Mouse (Mus musculus): ENCODE data around the gene Cirbp.
"Not testable (repeated sequence)": the region's sequence is repeated elsewhere in the genome, so short reads cannot be mapped to it uniquely, and the experiment has no call there.

Cirbp gene

GRCm38 (mm10) chr10:80161522-80162242 is 4.1 kb upstream of the Cirbp start:
- DNase-seq (ENCODE audit: extremely low read depth, low read depth, low spot score) = no peak

DNA sequence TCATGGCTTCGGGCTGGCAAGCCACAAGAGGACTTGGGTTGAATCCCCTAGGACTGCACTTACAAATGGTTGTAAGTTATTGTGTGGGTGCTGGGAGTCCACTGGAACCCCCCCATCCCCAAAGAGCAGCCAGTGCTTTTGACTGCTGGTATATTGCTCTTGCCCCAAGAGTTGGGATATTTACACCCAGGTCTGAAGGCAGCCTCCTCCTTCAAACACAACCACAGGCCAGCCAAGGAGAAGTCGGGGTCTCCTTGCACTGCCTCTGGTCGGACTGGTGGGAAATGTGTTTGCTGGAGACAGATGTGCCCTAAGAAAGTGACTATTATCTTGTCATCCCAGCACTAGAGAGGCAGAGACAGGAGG is 3.6 kb upstream of the Cirbp start:
- DNase-seq (ENCODE audit: extremely low read depth, low read depth, low spot score) = no peak

GRCm38 (mm10) chr10:80162716-80163299 is 3.0 kb upstream of the Cirbp start:
- no peak for DNase-seq (ENCODE audit: extremely low read depth, low read depth, low spot score)

- no peak for DNase-seq (ENCODE audit: extremely low read depth, low read depth, low spot score)
These were observed 2.1 kb upstream of the Cirbp start for GRCm38 (mm10) chr10:80163721-80164120.

- DNase-seq (ENCODE audit: extremely low read depth, low read depth, low spot score) = no peak
These were observed 1.4 kb upstream of the Cirbp start for GRCm38 (mm10) chr10:80164161-80164997.

GRCm38 (mm10) chr10:80164998-80165344 is 814 bp upstream of the Cirbp start:
- no peak for DNase-seq (ENCODE audit: extremely low read depth, low read depth, low spot score)

DNA sequence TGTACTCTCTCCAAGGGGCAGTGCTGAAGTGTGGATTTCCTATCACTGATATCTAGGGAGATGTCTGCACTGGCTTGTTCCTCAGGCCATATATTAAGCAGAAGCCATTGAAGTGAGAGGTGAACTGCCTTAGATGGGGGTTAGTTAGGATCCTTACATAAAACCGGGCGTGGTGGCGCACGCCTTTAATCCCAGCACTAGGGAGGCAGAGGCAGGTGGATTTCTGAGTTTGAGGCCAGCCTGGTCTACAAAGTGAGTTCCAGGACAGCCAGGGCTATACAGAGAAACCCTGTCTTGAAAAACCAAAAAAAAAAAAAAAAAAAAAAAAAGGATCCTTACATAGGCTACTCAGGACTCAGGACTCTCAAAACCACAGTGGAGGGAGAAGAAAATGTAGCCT is 351 bp downstream of the Cirbp start:
- DNase-seq (ENCODE audit: extremely low read depth, low read depth, low spot score) = not testable (repeated sequence)

DNA sequence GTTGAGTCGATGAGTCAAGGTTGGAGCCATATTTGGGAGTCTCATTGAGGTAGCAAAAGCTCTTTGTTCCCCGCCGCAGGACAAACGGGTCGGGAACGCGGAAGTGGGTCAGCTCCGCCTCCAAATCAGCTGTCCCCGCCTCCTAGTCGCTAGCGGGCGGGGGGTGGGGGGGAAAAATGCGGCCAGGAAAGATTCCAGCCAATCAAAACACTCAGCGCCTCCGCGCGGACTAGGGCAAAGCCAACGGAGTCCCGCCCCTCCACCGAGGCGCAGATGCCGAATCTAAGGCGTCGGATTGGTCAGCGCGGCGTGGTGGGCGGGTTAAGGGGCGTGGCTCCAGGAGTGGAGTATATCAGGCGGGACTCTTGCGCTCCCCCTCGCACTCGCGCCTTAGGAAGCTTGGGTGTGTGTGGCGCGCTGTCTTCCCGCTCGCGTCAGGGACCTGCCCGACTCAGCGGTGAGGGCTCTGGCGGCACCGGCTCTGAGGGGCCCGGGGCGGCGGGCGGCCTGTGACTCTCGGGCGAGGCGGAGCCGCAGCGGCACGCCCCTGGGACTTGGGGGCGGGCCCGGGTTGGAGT is 1.8 kb downstream of the Cirbp start:
- DNase-seq (ENCODE audit: extremely low read depth, low read depth, low spot score) = no peak

GRCm38 (mm10) chr10:80168038-80168661 is 2.4 kb downstream of the Cirbp start:
- no peak for DNase-seq (ENCODE audit: extremely low read depth, low read depth, low spot score)

DNA sequence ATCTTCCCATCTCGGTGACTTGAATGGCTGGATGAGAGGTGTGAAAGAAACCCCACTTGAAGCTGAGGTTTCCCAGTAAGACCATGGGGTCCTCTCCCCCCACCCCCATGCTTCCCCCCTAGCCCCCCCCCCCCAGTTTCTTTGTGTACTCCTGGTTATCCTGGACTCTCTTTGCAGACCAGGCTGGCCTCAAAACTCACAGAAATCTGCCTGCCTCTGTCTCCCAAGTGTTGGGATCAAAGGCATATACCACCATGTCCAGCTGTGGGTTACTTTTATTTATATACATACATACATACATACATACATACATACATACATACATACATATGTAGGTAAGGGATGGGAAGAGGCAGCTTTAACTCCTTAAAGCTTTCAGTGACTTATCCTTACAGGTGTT is 3.3 kb downstream of the Cirbp start:
- DNase-seq (ENCODE audit: extremely low read depth, low read depth, low spot score) = no peak

GRCm38 (mm10) chr10:80169651-80170050 is 3.9 kb downstream of the Cirbp start:
- DNase-seq (ENCODE audit: extremely low read depth, low read depth, low spot score) = no peak

GRCm38 (mm10) chr10:80170052-80170451 is 4.3 kb downstream of the Cirbp start:
- DNase-seq (ENCODE audit: extremely low read depth, low read depth, low spot score) = no peak

- DNase-seq (ENCODE audit: extremely low read depth, low read depth, low spot score) = no peak
These were observed 4.8 kb downstream of the Cirbp start for GRCm38 (mm10) chr10:80170601-80171021.

- DNase-seq (ENCODE audit: extremely low read depth, low read depth, low spot score) = no peak
These were observed 5.5 kb downstream of the Cirbp start for GRCm38 (mm10) chr10:80171252-80171651.

- no peak for DNase-seq (ENCODE audit: extremely low read depth, low read depth, low spot score)
These were observed 6.2 kb downstream of the Cirbp start for GRCm38 (mm10) chr10:80171760-80172526.

DNA sequence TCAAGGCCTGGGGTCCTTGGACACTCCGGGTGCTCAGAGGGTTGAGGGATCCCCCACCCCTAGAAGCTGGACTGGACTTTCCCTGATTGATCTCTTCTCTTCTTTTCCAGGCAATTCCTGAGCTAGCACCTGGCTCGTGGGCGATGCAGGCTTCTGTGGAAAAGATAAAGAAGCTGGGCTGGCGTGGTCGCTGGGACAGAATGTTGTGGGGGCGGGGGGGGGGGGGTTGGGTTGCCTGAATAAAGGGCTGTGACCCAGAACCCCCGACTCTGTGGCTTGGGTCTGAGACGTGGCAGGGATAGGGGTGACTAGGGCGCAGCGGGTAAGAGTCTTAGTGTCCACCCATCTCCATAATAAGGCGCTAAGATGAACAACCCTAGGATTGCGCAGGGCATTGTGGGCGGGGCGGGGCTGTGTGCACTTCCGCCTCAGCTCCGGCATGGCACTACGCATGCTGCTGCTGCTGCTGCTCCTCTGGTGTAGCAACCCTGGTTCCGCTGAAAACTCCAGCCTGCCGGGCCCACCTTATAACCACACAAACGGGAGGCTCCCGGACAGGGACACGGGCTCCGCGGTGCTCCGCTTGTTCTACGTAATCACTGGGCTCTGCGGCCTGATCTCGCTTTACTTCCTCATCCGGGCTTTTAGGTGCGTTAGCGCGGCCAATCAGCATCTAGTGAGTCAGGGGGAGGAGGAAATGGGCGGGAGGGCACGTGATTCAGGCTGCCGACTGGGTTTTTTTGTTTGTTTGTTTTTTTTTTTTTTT is 6.9 kb downstream of the Cirbp start, which contains the start of gene 1600002K03Rik:
TSS of gene 1600002K03Rik (plus strand) at position 418 of the 766 bp plus-strand sequence.
- DNase-seq (ENCODE audit: extremely low read depth, low read depth, low spot score) = no peak

DNA sequence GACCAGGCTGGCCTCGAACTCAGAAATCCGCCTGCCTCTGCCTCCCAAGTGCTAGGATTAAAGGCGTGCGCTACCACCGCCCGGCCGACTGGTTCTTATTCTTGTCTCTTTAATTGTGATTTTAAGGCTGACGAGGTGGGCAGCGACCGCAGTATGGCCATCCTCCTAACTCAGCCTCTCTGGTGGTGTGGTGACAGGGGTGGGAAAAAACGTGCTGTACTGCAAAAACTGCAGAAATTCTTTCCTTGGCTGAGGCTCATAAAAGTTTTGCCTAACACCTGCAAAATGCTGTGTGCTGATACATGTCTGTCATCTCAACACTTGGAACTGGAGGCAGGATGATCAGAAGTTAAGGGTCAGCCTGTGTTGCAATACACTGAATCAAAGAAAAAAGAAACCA is 7.6 kb downstream of the Cirbp start:
- no peak for DNase-seq (ENCODE audit: extremely low read depth, low read depth, low spot score)

- no peak for DNase-seq (ENCODE audit: extremely low read depth, low read depth, low spot score)
These were observed 8.3 kb downstream of the Cirbp start for GRCm38 (mm10) chr10:80173955-80174640.

DNA sequence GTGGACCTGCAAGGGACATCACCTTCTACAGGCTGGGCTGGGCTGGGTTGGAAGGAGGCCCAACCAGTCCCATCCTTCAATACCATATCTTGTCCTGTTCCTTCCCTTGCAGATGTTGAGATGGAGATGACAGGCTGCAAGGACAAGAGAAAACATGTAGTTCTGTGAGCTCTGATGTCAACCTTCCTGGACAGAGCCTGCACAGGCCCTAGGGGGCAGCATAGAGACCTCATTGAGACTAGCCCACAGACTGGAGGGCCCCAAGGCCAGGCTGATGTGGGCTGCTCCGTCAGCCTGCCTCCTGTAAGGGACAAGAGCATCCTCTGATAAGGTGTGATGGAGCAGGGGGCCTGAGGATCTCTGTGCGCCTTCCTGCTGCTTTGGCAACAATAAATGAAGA is 8.9 kb downstream of the Cirbp start:
- DNase-seq (ENCODE audit: extremely low read depth, low read depth, low spot score) = no peak

Measured in fat pad, adult 2 months (tissue).